Mouse (Mus musculus) adrenal gland, postnatal 10 days (tissue): ENCODE data around the gene Arsj. TPM values are rescaled to one million over a fixed set of nuclear protein-coding genes. Genes with fewer than 3 reads are reported as not detected.

Source experiments
- DNase-seq: peaks from one replicate; pipeline ENCODE4 v3.0.0; 2021; ENCODE audit warnings: mixed read lengths
- total RNA-seq, 2 experiments: library from RNA; stranded (reverse); gene quantifications; 2 replicates each; pipeline ENCODE4 v1.2.3; 2021

Gene Arsj
- total RNA-seq, 2 experiments from 2014 or later = 0.51 to 0.64 TPM

DNA sequence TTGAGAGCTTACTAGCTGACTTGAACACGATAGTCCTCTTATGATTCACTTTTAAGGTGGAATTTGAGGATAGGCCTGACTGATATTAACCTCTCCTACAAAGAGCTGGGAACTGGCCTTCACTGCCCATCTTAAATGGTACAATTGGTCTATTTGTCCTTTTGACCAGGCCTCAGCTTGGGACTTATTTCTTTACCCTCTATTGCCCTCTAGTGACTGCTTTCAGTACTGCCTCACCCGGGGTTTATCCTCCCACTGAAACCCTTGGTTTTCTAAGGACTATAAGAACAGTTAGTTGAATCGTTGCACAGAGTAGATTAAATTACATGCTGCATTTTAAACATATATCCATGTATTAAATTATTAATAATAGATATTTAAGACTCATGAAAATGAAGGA is 39.4 kb downstream of the Arsj start:
- peak; percentile 87 for DNase-seq

DNA sequence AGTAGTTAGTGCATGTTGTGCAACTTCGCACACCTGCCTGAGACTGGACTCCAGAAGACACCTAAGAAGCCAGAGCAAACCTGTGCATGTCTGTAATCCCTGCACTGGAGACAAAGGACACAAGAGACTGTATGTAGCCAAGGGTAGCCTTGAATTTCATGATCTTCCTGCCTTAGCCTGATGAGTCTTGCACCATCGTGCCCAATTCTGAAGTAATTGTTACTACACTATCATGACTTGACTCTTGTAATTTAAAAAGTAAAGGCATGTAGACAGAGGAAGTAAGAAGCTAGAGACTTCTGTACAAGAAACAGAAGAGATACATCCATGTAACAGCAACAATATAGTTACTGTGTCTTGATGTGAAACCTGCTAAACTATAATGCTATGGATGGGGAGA is 40.7 kb downstream of the Arsj start:
- no peak for DNase-seq

DNA sequence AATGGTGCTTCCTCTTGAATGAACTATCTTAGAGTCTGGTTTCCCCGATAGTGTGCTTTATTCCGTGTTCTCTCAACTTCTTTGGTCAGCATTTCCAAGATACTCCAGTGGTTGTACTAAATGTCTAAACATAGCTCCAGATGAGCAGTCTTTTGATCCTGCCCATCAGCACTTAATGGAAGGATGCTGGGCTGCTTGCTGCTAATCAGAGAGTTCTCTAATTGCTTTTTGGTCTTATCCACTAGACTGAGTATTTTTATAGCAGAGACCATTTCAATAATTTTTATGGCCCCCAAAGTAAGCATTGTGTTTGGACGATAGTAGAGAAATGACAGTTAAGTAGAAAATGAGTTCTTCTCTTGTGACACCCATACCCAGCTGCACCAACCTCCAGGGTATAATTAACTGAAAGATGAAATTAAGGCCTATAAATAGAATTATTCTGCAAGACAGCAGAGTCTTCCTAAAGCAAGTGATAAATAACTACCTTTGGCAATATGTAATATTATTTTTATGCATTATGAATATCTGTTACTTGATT is 67.1 kb downstream of the Arsj start:
- no peak for DNase-seq

DNA sequence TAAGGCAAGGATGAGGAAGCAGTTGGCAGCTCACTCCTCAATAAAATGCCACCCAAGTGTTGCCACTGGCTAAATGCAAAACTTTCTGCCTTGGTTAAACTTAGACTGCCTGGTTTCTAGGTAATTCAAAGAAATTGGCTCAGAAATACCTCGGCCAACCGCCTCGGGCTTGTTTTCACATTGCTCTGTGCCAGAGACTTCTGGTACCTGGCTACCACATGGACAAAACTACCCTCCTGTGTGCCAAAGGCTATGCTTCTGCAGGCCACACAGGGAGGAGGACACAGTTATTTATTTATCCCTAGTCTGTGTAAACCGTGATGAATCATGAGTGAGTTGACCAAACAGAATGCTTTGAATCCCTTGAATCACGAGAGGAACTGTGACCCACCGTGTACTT is 75.8 kb downstream of the Arsj start:
- no peak for DNase-seq

DNA sequence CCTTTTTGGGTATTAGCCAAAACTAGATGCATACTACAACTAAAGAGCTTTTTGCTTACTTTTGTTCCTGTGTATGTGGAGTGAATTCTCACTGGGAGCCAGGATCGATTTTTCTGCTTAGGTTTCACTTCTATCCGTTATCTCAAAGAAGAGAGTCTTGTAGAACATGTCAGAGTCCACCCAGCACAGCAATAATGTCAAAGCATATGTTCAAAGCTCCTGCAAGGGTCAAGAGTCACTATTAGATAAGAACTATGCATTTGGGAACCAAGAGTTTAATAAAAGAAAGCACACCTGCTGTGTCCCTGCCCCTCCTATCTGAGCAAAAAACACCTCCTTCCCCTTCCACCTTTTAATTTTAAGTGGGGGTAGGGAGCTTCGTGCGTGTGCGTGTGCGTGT is 85.6 kb downstream of the Arsj start:
- DNase-seq = no peak

DNA sequence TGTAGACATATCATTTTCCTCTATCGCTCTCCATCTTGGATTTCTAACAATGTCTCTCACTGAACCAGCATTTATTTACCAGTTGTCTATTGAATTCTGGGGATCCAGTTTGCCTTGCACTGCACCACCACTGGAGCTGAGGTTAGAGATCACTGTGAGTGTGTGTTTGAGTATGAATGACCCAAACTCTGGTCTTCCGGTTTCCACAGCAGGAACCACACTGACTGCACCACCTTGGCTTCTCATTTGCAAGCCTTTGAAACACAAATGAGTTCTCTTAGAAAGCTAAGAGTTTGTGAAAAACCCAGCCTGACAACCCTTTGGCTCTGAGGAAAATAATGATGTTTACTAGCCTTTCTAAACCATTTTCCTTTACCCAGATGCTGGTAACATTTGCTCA is 86.0 kb downstream of the Arsj start:
- no peak for DNase-seq

DNA sequence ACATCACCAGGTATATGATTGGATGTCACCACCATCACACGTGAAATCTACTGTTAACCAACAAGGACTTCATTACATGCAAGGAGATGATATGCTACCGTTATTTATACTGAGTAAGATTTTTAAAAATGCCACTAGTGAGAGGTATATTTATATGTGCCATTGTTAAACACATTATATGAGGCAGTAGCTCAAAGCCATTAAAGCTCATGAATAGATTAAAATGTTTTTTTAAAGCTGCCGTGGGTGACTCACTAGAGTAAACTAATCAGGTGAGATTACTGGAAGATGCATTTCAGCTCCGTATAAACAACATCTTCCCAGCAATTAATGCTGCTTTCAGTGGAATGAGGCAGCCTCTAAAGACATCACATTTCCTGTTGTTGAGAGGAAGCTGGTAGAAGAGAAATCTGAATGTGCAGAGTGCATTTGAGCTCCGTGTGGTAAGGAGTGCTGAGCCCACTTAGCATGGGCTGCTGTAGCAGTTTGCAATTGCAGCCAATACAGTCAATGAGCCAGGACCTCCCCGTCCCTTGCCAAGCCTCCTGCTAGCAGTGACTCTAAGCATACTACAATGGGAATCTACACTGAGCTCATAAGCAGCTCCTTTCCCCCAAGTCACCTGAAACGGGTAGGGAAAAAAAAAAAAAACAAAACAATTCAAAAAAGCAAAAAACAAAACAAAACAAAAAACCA is 92.5 kb downstream of the Arsj start:
- no peak for DNase-seq

DNA sequence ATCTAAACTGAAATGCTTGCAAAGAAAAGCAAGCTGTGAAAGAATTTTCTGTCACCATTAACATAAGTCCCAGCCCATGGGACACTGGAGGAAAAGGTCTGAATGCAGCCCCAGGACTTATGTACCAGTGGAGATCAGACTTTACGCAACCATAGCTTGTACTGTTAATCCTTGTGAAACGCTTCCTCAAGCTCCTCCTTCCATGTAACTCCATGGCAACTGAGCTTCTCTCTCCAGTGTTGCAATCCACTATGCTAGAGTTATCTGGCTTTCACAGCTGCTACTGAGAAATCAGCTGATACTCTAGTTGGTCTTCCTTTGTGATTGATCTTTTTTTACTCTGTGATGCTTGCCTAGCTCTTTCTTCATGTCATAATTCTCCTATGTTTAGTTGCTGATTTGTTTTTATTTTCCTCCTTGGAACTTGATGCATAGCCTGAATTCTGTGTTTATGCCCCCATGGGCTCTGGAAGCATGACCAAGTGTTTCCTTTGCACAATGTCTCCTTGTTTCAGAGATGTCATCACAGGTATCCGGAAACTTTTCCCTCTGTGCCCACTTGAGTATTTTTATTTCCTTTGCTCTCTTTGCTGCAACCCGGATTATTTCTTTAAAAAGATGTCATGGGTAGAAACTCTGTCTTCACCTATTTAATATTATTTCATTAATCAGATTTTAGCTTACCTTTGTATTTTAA is 99.8 kb downstream of the Arsj start:
- DNase-seq = peak; percentile 23

DNA sequence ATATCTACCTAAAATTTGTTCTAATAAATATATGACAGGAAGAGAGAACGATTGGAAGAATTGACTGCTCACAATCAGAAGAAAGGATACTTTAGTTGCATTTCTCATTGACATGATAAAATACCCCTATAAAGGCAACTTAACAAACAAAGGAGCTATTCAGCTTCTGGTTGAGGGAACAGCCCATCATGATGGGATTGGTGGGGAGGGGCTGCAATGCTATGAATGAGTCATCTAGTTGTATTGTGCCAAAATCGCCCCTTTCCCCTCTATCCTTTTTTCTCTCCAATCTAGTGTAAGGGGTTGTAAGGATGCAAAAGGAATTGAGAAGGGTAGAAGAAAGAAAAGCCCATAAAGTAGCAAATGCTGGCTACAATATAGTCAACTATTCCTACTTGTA is 100.8 kb downstream of the Arsj start:
- DNase-seq = no peak

Other genes with a start within 250 kb of the Arsj start
- 10 to 100 TPM; 65.2 to 73.8 TPM for gene Camk2d, start 232.6 kb downstream of the Arsj start, total RNA-seq